Mouse (Mus musculus): ENCODE data around the gene Rps6kb2.
A peak's percentile ranks its signal among the peaks of the same experiment; 100 is the strongest.

The Rps6kb2 gene

GRCm38 (mm10) chr19:4162646-4163542 is at the start of gene Rps6kb2:
Gene Rps6kb2 (minus strand): TSS chr19:4163354.
- peak; percentile 97 for DNase-seq

DNA sequence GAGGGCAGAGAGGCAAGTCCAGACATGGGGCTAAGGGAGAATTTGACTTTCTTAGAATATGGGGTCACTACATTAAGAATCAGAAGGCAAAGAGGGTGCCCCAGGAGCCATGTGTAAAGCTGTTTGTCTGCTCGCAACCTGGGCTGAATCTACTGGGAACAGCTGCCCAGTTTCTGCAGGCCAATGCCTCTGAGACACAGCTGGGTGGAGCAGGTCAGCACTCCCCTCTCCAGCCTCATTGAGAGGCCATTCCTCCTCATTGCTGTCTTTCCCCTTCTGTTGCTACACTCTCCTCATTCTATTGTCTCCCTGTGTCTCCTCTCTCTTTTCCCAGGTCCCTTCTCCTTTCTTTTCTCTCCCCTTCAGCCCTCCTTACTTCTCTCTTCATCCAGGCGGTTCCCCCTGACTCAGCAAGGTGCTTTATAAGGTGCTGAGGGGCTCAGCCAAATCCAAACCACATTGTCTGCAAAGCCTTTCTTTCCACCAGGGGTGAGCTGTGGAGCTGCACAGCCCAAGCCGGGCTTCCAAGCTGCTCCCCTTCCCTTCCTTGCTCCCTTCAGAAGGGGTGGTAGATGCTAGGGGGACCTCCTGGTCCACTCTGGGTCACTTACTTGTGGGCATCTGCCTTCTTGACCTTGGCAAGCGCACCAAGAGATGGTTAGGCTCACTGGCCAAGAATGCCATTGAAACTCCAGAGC is 48.9 kb upstream of the Rps6kb2 start:
- no peak for DNase-seq

DNA sequence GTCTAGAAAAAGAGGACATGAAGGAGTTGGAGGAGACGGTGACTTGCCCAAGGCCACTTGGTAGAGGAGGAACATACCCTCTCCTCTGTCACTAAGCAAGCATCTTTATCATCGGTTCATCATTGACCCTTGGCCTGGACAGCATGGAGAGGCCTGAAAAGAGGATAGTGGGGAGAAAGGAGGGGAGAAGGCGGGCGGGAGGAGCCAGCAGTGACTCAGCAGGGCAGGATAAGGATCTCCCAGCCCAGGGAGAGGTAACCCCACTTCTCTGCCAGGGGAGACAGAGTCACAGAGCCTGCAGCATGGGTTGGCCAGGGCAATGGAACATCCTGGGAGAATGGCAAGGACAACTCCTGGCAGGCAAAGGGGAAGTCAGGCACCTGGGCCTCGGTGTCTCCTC is 45.4 kb upstream of the Rps6kb2 start:
- no peak for DNase-seq

DNA sequence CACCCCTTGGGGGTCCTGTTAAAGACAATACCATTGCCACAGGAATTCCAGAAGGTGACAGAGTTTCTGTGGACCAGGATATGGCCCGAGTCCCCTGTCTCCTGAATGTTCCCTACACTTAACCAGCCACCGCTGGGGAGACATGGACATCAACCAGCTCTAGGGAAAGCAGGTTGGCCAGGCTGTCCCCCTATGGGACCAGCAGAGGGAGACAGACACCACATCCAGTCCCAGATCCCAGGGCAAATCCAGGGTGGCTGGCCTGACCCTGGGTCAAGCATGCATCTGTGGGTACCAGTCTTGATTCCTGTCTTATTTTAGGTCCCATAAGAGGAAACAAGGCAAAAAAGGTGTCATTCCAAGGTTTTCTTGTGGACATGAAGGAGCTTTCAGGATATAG is 43.8 kb upstream of the Rps6kb2 start:
- DNase-seq = peak; percentile 88

DNA sequence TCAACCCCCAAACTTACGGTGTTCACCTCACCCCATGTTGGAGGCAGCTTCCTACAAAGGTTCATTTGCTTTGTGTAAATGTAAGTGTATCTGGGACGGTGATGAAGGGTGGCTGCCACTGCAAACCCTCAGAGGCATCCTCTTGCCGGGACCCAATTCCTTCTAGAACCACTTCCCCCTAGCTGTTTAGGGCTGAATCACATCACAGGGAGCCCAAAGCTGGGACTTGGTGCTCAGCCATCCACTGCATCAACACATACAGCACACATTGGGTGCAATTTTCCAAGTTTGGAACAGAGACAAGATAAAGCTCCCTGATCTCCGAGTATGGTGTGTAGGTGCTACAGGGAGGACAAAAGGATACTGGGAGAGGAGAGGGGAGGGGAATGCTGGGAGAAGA is 41.7 kb upstream of the Rps6kb2 start:
- DNase-seq = no peak

DNA sequence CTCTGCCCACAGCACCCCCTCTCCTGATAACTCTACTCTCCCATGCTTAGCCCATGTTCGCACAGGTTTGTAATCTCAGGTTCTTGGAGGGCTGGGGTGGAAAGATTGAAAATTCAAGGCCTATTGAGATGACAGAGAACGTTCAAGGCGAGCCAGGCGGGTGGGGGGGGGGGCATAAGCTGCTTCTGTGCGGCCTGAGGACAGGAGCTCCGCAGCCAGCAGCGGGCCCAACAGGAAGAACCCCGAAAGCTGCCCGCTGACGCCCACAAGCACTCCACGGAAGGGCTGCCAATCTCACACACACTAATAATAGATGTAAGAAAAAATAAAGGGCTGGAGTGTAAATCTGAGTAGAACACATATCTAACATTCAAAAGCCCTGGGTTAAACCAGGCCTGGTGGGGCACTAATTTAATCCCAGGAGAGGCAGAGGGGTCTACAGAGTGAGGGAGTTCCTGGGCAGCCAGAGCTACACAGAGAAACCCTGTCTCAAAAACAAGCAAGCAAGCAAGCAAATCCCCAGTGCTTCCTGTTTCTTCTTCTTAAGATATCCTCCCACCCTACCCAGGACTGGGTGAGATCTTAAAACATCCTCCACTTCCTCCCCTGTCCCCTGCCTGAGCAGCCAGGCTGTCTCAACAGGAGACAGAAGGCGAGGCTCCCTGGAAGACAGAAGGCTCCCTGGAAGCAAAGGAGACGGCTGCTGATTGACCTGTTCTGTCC is 40.6 kb upstream of the Rps6kb2 start:
- peak; percentile 57 for DNase-seq

DNA sequence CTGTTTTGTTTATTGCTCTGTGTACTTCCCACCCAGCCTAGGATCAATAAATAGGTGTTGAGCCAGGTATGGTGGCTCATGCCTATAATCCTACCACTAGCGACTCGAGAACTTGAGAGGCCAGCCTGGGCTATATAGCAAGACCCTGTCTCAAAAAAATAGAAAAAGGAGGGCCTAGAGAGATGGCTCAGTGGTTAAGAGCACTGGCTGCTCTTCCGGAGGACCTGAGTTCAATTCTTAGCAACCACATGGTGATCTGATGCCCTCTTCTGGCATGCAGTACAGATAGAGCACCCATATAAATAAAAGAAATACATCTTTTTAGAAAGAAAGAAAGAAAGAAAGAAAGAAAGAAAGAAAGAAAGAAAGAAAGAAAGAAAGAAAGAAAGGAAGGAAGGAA is 40.0 kb upstream of the Rps6kb2 start:
- DNase-seq = no peak

- no peak for DNase-seq
These were observed 39.0 kb upstream of the Rps6kb2 start for GRCm38 (mm10) chr19:4202149-4202548.

- peak; percentile 99 for DNase-seq
These were observed 38.2 kb upstream of the Rps6kb2 start, which contains the start of gene Rad9a for GRCm38 (mm10) chr19:4201291-4201909. Gene Rad9a (minus strand): TSS chr19:4201662.

- DNase-seq = no peak
These were observed 34.0 kb upstream of the Rps6kb2 start for GRCm38 (mm10) chr19:4197180-4197579.

DNA sequence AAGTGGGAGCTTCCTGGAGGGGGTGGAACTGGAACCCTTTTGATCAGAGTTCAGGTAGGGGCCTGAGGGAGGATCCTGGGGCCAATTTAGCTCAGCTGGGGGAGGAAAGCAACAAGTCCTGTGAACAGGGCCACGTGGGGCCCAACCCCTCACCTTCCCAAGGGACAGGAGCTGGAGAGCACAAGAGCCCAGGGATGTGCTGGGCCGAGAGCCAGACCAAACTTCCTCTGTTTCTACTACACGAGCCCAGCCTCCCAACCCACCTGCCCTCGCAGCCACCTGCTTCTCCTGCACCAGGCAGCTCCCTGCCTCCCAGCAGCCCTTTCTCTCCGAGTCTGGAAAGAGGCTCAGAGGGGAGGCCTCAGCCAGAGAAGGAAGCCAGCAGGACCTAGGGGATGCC is 33.4 kb upstream of the Rps6kb2 start:
- DNase-seq = no peak

GRCm38 (mm10) chr19:4196048-4196447 is 32.9 kb upstream of the Rps6kb2 start:
- DNase-seq = no peak

DNA sequence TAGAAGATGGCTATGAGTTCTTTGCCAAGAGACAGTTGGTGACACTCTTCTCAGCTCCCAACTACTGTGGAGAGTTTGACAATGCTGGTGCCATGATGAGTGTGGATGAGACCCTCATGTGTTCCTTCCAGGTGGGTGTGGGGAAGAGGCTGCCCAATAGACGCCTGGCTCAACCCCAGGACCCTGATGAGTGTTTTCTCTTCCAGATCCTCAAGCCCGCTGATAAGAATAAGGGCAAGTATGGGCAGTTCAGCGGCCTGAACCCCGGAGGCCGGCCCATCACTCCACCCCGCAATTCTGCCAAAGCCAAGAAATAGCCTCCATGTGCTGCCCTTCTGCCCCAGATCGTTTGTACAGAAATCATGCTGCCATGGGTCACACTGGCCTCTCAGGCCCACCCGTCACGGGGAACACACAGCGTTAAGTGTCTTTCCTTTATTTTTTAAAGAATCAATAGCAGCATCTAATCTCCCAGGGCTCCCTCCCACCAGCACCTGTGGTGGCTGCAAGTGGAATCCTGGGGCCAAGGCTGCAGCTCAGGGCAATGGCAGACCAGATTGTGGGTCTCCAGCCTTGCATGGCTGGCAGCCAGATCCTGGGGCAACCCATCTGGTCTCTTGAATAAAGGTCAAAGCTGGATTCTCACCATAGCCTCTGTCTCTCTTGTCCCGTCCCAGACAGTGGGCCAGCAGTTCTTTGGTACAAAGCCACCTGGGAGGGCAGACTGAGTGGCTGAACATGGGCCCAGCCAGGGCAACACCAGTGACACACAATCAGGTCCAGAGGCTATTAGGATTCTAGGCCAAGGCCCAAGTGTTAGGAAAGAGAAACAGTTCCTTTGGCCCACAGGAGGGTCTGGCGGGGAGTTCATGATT is 31.9 kb upstream of the Rps6kb2 start:
- DNase-seq = no peak

DNA sequence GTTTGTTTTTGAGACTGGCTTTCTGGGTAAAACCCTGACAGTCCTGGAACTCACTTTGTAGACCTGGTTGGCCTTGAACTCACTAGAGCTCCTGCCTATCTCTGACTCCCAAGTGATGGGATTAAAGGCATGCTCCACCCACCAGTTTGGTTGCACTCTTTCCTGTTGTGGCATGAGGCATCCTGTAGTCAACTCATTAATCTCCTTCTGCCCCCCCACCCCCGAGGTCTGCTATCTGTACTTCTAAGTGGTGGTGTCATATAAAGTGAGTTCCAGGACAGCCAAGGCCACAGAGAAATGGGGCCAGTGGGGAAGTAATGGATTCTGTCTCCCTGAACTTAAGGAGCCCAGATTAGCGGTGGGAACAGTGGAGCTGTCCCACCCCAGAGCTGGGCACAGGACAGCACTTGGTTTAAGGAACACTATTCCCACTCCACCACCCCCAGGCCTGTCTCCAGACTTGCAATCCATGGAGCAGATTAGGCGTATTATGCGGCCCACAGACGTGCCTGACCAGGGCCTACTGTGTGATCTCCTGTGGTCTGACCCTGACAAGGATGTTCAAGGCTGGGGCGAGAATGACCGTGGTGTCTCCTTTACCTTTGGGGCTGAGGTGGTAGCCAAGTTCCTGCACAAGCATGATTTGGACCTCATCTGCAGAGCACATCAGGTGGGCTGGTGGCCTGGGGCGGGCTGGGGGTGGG is 31.0 kb upstream of the Rps6kb2 start:
- no peak for DNase-seq

GRCm38 (mm10) chr19:4193129-4193528 is 30.0 kb upstream of the Rps6kb2 start:
- DNase-seq = no peak

DNA sequence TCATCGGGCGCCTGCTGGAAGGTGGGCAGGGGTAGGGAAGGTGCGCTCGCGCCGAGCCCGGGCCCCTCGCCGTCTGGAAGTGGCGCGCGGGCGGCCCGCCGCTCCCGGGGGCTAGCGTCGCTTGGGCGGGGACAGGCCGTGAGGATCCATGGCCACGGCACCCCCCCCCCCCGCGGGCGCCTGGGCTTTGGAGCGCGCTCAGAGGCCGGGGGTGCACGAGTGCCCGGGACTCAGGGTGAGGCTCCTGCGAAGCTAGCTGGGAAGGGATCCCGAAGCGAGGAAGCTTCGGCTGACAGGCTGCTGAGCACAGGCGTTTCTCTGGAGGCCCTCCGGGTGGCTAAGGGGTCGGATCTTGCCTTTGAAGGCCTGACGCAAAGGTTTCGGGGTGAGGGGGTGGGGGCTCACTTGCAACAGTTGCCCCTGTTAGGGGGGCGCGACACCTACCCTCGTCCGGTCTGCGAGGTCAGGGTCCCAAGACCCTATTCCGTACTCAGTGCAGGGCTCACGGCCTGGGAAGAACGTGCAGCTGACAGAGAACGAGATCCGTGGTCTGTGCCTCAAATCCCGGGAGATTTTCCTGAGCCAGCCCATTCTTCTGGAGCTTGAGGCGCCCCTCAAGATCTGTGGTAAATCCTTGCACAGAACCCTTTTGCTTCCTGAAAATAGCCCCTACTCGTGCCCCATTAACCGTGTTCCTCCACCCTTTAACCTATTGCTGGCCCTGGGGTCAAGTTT is 29.3 kb upstream of the Rps6kb2 start:
- DNase-seq = no peak

DNA sequence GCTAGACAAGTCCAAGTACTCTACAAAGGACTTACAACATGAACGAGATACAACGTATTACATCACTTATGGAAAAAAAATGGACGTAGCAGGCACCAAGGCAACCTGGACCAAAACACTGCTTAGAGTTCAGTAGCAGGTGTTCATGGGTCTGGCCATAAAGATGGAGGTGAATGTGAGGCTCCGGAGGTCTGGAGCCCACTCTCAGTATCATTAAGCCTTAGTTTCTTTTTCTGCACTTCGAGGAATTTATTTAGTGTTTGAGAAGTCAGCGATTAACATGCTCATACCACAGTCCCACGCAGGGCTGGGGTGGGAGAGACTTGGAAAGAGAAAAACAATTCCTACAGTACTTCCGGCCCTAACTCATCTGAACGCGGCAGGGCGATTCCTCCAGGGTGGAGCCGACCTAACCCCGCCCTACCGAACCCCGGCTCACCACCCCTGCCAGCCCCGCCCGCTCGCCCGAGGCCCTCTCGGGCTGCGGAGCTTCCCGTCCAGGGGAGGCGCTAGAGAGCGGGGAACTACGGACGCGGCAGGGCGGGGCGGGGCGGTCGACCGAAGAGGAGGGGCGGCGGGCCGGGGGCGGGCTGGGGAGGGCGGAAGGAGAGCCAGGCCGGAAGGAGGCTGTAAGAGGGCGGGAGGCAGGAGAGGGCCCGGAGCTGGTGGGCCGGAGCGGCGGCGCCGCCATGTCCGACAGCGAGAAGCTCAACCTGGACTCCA is 28.5 kb upstream of the Rps6kb2 start, which contains the start of gene Ppp1ca:
Gene Ppp1ca, plus strand, starts transcription at position 538 of the 723 bp plus-strand sequence.
- DNase-seq = peak; percentile 98

- DNase-seq = peak; percentile 68
These were observed 27.7 kb upstream of the Rps6kb2 start, which contains the start of gene Tbc1d10c for GRCm38 (mm10) chr19:4190831-4191334. Gene Tbc1d10c (minus strand): TSS chr19:4191284.

- DNase-seq = no peak
These were observed 26.0 kb upstream of the Rps6kb2 start for GRCm38 (mm10) chr19:4189051-4189620.
